In genomic region chr8:4250306-4250970, GRCm38 (mm10) we compare ENCODE assay signal across 9 mouse cellular contexts. TPM values are rescaled to one million over a fixed set of nuclear protein-coding genes. Genes with fewer than 3 reads are reported as not detected.
DNase-seq lines count a peak whose midpoint lies in the region; ATAC-seq and TF ChIP-seq lines count a peak whose summit lies in the region.
"Had no signal": no experiment of that assay in that cellular context is flagged by ENCODE, and none has a peak within 500 bp of the region (broad histone marks: within the 10 kb centered on the region; RNA-seq: fewer than 3 reads in every experiment).

No protein-coding gene starts in this region.

- no peak overlapping the region for H3K4me2 ChIP-seq in hindbrain, postnatal 0 days (ENCODE audit: low read depth, low read length)

- H3K4me1 ChIP-seq in hindbrain, postnatal 0 days (ENCODE audit: insufficient read depth, low read length) = no peaks in the 10 kb centered on the region; the same call in 1 of the 2 replicates

- no peaks in the 10 kb centered on the region for H3K27me3 ChIP-seq in hindbrain, postnatal 0 days (ENCODE audit: insufficient read depth, low read length)
- H3K27me3 ChIP-seq: megakaryocyte, embryonic 14.5 days had no signal

- H3K36me3 ChIP-seq in hindbrain, postnatal 0 days (ENCODE audit: insufficient read depth, low read length) = peaks cover 37% of the 10 kb centered on the region; the same call in 1 of the 2 replicates

- ATAC-seq in hindbrain, postnatal 0 days = peak; percentile 18
- peak; percentile 69 for ATAC-seq in megakaryocyte progenitor cell, adult 5-6 weeks (replicated peaks; ENCODE audit: poor library complexity)

- H3K9ac ChIP-seq in hindbrain, postnatal 0 days (replicated peaks; ENCODE audit: low read length) = no peak overlapping the region

- H3K9me3 ChIP-seq in hindbrain, postnatal 0 days (ENCODE audit: low read length) = no peaks in the 10 kb centered on the region
- H3K9me3 ChIP-seq: megakaryocyte, embryonic 14.5 days had no signal

- 34% methylated on average over 26 of the region's 26 CpGs for WGBS in hindbrain, postnatal 0 days

- TF ChIP-seq CTCF in hindbrain, postnatal 0 days (IDR thresholded peaks at IDR 0.05; ENCODE audit: low read depth) = peak; percentile 83

- DNase-seq in WW6 (ENCODE audit: low read depth, low spot score) = peak; percentile 89
- DNase-seq in cerebellum, adult 9-10 months = peak; percentile 82
- DNase-seq in frontal cortex, postnatal 10 days (ENCODE audit: low spot score in 2 of 2) = peak; percentile 82 to 84
- peak; percentile 84 for DNase-seq in hindbrain, postnatal 0 days (ENCODE audit: low spot score)
- DNase-seq in left cerebral cortex, adult 18-20 months (ENCODE audit: low spot score in 2 of 2) = peak; percentile 88 to 89
- DNase-seq in right cerebral cortex, postnatal 36 days (ENCODE audit: low spot score in 2 of 2) = peak; percentile 79 to 80
- DNase-seq in yolk sac, embryonic 10.5 days (ENCODE audit: low spot score) = peak; percentile 68

- no peak overlapping the region for H3K27ac ChIP-seq in hindbrain, postnatal 0 days

- no peak overlapping the region for H3K4me3 ChIP-seq in hindbrain, postnatal 0 days (ENCODE audit: low read length)
- H3K4me3 ChIP-seq: megakaryocyte, embryonic 14.5 days had no signal

RNA-seq across cellular contexts. Expression of gene Tgfbr3l, which starts 2.4 kb away (rescaled TPM):
- 9.0 and 15.5 TPM in 2 replicates for total RNA-seq in hindbrain, postnatal 0 days (2014; rRNA removed)
- polyA plus RNA-seq in hindbrain, postnatal 0 days (2015; fragmentation: Nextera tagmentation; extraction: Ambion mirVana) = 3.7 TPM in 2 replicates
- total RNA-seq in left cerebral cortex, adult 18-20 months (2021) = 1 to 10 TPM; 9.5 TPM
- total RNA-seq in megakaryocyte progenitor cell, adult 5-6 weeks (2015) = 2.5 and 3.9 TPM in 2 replicates
- 2.3 and 2.8 TPM in 2 replicates for total RNA-seq in megakaryocyte progenitor cell, adult 5-6 weeks (2017)

RNA-seq across cellular contexts. Expression of gene Snapc2, which starts 2.4 kb away (rescaled TPM):
- total RNA-seq in hindbrain, postnatal 0 days (2014; rRNA removed) = 89.6 and 91.3 TPM in 2 replicates
- polyA plus RNA-seq in hindbrain, postnatal 0 days (2015; fragmentation: Nextera tagmentation; extraction: Ambion mirVana) = 63.4 and 65.3 TPM in 2 replicates
- 10 to 100 TPM; 30.6 to 31.8 TPM for total RNA-seq in left cerebral cortex, adult 18-20 months (2021)
- 18.3 and 22.3 TPM in 2 replicates for total RNA-seq in megakaryocyte progenitor cell, adult 5-6 weeks (2015)
- total RNA-seq in megakaryocyte progenitor cell, adult 5-6 weeks (2017) = 8.4 and 12.0 TPM in 2 replicates

RNA-seq across cellular contexts. Expression of gene Ctxn1, which starts 8.6 kb away (rescaled TPM):
- 99.4 and 109 TPM in 2 replicates for total RNA-seq in hindbrain, postnatal 0 days (2014; rRNA removed)
- 224 and 240 TPM in 2 replicates for polyA plus RNA-seq in hindbrain, postnatal 0 days (2015; fragmentation: Nextera tagmentation; extraction: Ambion mirVana)
- 100 to 1,000 TPM; 519 to 574 TPM for total RNA-seq in left cerebral cortex, adult 18-20 months (2021)
- total RNA-seq in megakaryocyte progenitor cell, adult 5-6 weeks (2015) = 2.8 and 4.2 TPM in 2 replicates
- 0.81 TPM in 1 of 2 replicates, not detected in the other for total RNA-seq in megakaryocyte progenitor cell, adult 5-6 weeks (2017)

RNA-seq across cellular contexts. Expression of gene Gm49320, which starts 11.8 kb away (rescaled TPM):
- total RNA-seq in hindbrain, postnatal 0 days (2014; rRNA removed) = not detected in 2 replicates
- 0.25 and 0.74 TPM in 2 replicates for polyA plus RNA-seq in hindbrain, postnatal 0 days (2015; fragmentation: Nextera tagmentation; extraction: Ambion mirVana)
- not detected for total RNA-seq in left cerebral cortex, adult 18-20 months (2021)
- 1.2 and 2.6 TPM in 2 replicates for total RNA-seq in megakaryocyte progenitor cell, adult 5-6 weeks (2015)
- total RNA-seq in megakaryocyte progenitor cell, adult 5-6 weeks (2017) = not detected in 2 replicates

RNA-seq across cellular contexts. Expression of gene Map2k7, which starts 11.9 kb away (rescaled TPM):
- total RNA-seq in hindbrain, postnatal 0 days (2014; rRNA removed) = 30.8 and 39.7 TPM in 2 replicates
- 24.7 and 27.7 TPM in 2 replicates for polyA plus RNA-seq in hindbrain, postnatal 0 days (2015; fragmentation: Nextera tagmentation; extraction: Ambion mirVana)
- 100 to 1,000 TPM in 1 of 2 experiments, 10 to 100 TPM in 1; 92.3 to 108 TPM for total RNA-seq in left cerebral cortex, adult 18-20 months (2021)
- 29.7 and 34.2 TPM in 2 replicates for total RNA-seq in megakaryocyte progenitor cell, adult 5-6 weeks (2015)
- total RNA-seq in megakaryocyte progenitor cell, adult 5-6 weeks (2017) = 29.2 and 29.4 TPM in 2 replicates

Comparison
In these comparisons a context has a peak if more than half of its experiments do, and no peak if none do; other contexts are left out.
1. RNA of gene Ctxn1, which starts 8.6 kb away (total RNA-seq): 519 to 574 TPM in left cerebral cortex, adult 18-20 months and 99.4 to 109 TPM in hindbrain, postnatal 0 days; 0.81 to 4.2 TPM in megakaryocyte progenitor cell, adult 5-6 weeks; every median in the first group is over 10 times any median in the second.
2. Peak in every context shown above with its lines, with median percentiles within 50 percentile points of each other: DNase-seq.